Mouse (Mus musculus): ENCODE measurements around the gene Ttyh2.

Gene Ttyh2

GRCm38 (mm10) chr11:114683029-114683721 lies 7.9 kb downstream of the Ttyh2 start:
- DNase-seq, result peak; percentile 69

- peak; percentile 75 for DNase-seq
These were observed 8.7 kb downstream of the Ttyh2 start for GRCm38 (mm10) chr11:114683722-114684621.

GRCm38 (mm10) chr11:114684627-114685373 lies 9.6 kb downstream of the Ttyh2 start:
- DNase-seq, result peak; percentile 100

GRCm38 (mm10) chr11:114685526-114686040 lies 10.4 kb downstream of the Ttyh2 start:
- DNase-seq, result no peak

GRCm38 (mm10) chr11:114686221-114686959 lies 11.2 kb downstream of the Ttyh2 start:
- peak; percentile 71 for DNase-seq

- peak; percentile 53 for DNase-seq
These were observed 12.4 kb downstream of the Ttyh2 start for GRCm38 (mm10) chr11:114687574-114688188.

GRCm38 (mm10) chr11:114688729-114689128 lies 13.5 kb downstream of the Ttyh2 start:
- DNase-seq, result peak; percentile 46

- DNase-seq, result peak; percentile 72
These were observed 15.0 kb downstream of the Ttyh2 start for GRCm38 (mm10) chr11:114690192-114690591.

- DNase-seq, result peak; percentile 46
These were observed 16.4 kb downstream of the Ttyh2 start for GRCm38 (mm10) chr11:114691454-114692182.

GRCm38 (mm10) chr11:114692601-114693000 lies 17.4 kb downstream of the Ttyh2 start:
- DNase-seq, result no peak

GRCm38 (mm10) chr11:114693456-114693855 lies 18.2 kb downstream of the Ttyh2 start:
- DNase-seq, result no peak

- peak; percentile 23 for DNase-seq
These were observed 19.2 kb downstream of the Ttyh2 start for GRCm38 (mm10) chr11:114694451-114694850.

GRCm38 (mm10) chr11:114698496-114698895 lies 23.3 kb downstream of the Ttyh2 start:
- no peak for DNase-seq

- no peak for DNase-seq
These were observed 24.3 kb downstream of the Ttyh2 start for GRCm38 (mm10) chr11:114699511-114699910.

GRCm38 (mm10) chr11:114702311-114702995 lies 27.2 kb downstream of the Ttyh2 start:
- peak; percentile 18 for DNase-seq

- peak; percentile 22 for DNase-seq
These were observed 27.7 kb downstream of the Ttyh2 start for GRCm38 (mm10) chr11:114702996-114703361.

- peak; percentile 67 for DNase-seq
These were observed 29.1 kb downstream of the Ttyh2 start for GRCm38 (mm10) chr11:114704071-114704913.

GRCm38 (mm10) chr11:114706358-114706757 lies 31.1 kb downstream of the Ttyh2 start:
- no peak for DNase-seq

- no peak for DNase-seq
These were observed 36.2 kb downstream of the Ttyh2 start for GRCm38 (mm10) chr11:114711393-114711792.
